Mouse (Mus musculus): ENCODE measurements around the gene Grik4. TPM values are rescaled to one million over a fixed set of nuclear protein-coding genes. Genes with fewer than 3 reads are reported as not detected.

The Grik4 gene
- total and polyA plus RNA-seq, 3 experiments, result not detected

DNA sequence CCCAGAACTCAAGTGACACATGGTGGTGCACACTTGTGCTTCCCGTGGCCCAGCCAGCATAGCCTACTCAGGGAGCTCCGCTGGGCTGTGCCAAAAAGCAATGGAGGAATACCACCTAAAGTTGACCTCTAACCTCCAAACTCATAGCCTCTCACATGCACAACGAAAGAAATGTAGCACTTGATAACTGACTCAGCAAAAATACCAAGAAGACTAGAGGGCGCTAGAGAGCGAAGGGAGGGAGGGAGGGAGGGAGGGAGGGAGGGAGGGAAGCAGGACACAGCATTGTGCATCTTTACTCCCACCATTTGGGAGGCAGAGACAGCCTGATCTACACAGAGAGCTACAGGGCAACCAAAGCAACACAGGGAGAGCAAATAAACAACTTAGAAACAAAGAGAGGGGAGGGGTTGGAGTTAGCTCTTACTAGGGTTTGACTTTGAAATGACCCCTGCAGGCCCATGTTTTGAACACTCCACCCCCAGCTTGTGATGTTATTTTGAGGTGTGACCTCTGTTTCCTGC is 185.5 kb downstream of the Grik4 start:
- Histone ChIP-seq H3K36me3 (replicated peaks in 1 of 2; ENCODE audit: control insufficient read depth in 1 of 2, insufficient read depth in 1 of 2, low read length in 1 of 2) (no peaks in the 10 kb centered on the region), H3K27ac (ENCODE audit: insufficient read depth, low read depth) (no peak overlapping the region), H3K4me3 (replicated peaks in 1 of 3; ENCODE audit: low read depth in 2 of 3, low read length in 2 of 3, poor library complexity in 1 of 3) (no peak overlapping the region), H3K4me1 (ENCODE audit: control insufficient read depth in 1 of 2, insufficient read depth in 2 of 2) (no peaks in the 10 kb centered on the region), H3K27me3 (replicated peaks) (peaks cover 94% of the 10 kb centered on the region), H3K9ac (ENCODE audit: insufficient read depth, low read depth) (no peak overlapping the region), H3K79me2 (replicated peaks; ENCODE audit: control insufficient read depth, extremely low read depth, insufficient read depth, poor library complexity, severe bottlenecking) (no peaks in the 10 kb centered on the region), H3K4me2 (ENCODE audit: insufficient read depth, low read depth, poor library complexity, severe bottlenecking) (no peak overlapping the region), H3K9me3 (replicated peaks; ENCODE audit: low read length) (no peaks in the 10 kb centered on the region)
- DNase-seq (ENCODE audit: extremely low read depth), result peak; percentile 2
- dilution Hi-C loops (cut with MboI; ENCODE audit: extremely low pct_ligation_motif_present, extremely low pct_unique_long_range_greater_than_20kb, low sequenced_read_pairs), result no loop called here
- in situ Hi-C loops (cut with MboI; ENCODE audit: low pct_ligation_motif_present, low pct_unique_long_range_greater_than_20kb, low sequenced_read_pairs), result no loop called here
- TF ChIP-seq E2F4 (IDR thresholded peaks at IDR 0.05; ENCODE audit: insufficient replicate concordance, low read depth, low read length), result no peak
- peak in 1 of 2 experiments; percentile 18; a peak in 1 of 4 replicates for TF ChIP-seq CTCF (conservative IDR thresholded peaks at IDR 0.05 in 1 of 2, IDR thresholded peaks at IDR 0.05 in 1 of 2; ENCODE audit: low read depth in 2 of 2, low read length in 2 of 2)
- no peak for TF ChIP-seq JUND (conservative IDR thresholded peaks at IDR 0.05; ENCODE audit: low read depth, low read length)
- peak; percentile 94 for TF ChIP-seq MAFK (IDR thresholded peaks at IDR 0.05; ENCODE audit: insufficient replicate concordance, low read length)
- TF ChIP-seq EP300 (IDR thresholded peaks at IDR 0.05; ENCODE audit: low read length), result no peak
- TF ChIP-seq USF2 (conservative IDR thresholded peaks at IDR 0.05; ENCODE audit: low read depth, low read length), result no peak
- no peak for TF ChIP-seq NELFE (IDR thresholded peaks at IDR 0.05; ENCODE audit: low read depth, low read length)
- no peak for TF ChIP-seq KAT2A (IDR thresholded peaks at IDR 0.05; ENCODE audit: insufficient replicate concordance, low read length)

DNA sequence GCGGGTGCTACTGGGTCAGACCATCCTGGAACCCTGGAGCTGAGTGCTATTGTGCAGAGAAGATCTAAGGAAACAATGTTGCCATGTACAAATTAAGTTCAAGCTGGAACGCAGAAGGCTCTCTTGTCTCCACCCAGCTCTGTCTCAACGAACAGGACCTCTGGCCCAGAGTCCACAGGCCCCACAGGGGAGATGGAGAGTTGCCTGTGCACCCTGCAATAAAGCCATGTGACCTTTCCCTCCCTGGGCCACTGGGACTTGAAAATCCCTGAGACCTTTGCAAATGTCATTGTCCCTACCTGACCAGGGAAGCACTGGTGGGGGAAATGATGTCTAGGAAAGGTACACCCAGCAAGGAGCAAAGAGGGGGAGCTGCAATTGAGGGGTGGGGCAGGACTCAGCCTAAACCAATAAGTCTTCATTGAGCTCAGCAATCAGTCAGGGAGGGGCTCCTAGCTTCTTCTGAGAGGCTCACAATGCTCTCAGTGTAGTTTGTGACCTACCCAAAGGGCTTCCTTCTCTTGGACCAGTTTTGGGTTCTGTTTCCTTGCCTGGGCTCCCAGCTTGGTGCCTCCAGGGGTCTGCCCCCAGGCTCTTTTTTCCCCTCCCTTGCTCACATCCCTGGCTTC is 187.2 kb downstream of the Grik4 start:
- no peak overlapping the region for H3K4me2 ChIP-seq (ENCODE audit: insufficient read depth, low read depth, poor library complexity, severe bottlenecking)
- DNase-seq (ENCODE audit: extremely low read depth), result no peak
- in situ Hi-C loops (cut with MboI; ENCODE audit: low pct_ligation_motif_present, low pct_unique_long_range_greater_than_20kb, low sequenced_read_pairs), result no loop called here
- H3K9ac ChIP-seq (ENCODE audit: insufficient read depth, low read depth), result no peak overlapping the region
- TF ChIP-seq MAZ (IDR thresholded peaks at IDR 0.05; ENCODE audit: low read depth, low read length), result no peak
- TF ChIP-seq POLR2A (IDR thresholded peaks at IDR 0.05; ENCODE audit: low read depth, low read length), result no peak
- TF ChIP-seq SMC3 (IDR thresholded peaks at IDR 0.05; ENCODE audit: low read depth, low read length), result no peak
- TF ChIP-seq SIN3A (IDR thresholded peaks at IDR 0.05; ENCODE audit: low read length), result no peak
- TF ChIP-seq POLR2AphosphoS2 (IDR thresholded peaks at IDR 0.05; ENCODE audit: low read depth, low read length), result no peak
- TF ChIP-seq CTCF (conservative IDR thresholded peaks at IDR 0.05 in 1 of 2, IDR thresholded peaks at IDR 0.05 in 1 of 2; ENCODE audit: low read depth in 2 of 2, low read length in 2 of 2), result no peak
- no peak overlapping the region for H3K27ac ChIP-seq (ENCODE audit: insufficient read depth, low read depth)
- no peaks in the 10 kb centered on the region for H3K9me3 ChIP-seq (replicated peaks; ENCODE audit: low read length)
- no peaks in the 10 kb centered on the region for H3K79me2 ChIP-seq (replicated peaks; ENCODE audit: control insufficient read depth, extremely low read depth, insufficient read depth, poor library complexity, severe bottlenecking)
- H3K4me3 ChIP-seq (replicated peaks in 1 of 3; ENCODE audit: low read depth in 2 of 3, low read length in 2 of 3, poor library complexity in 1 of 3), result no peak overlapping the region
- peaks cover 91% of the 10 kb centered on the region for H3K27me3 ChIP-seq (replicated peaks)
- H3K36me3 ChIP-seq (replicated peaks in 1 of 2; ENCODE audit: control insufficient read depth in 1 of 2, insufficient read depth in 1 of 2, low read length in 1 of 2), result no peaks in the 10 kb centered on the region
- dilution Hi-C loops (cut with MboI; ENCODE audit: extremely low pct_ligation_motif_present, extremely low pct_unique_long_range_greater_than_20kb, low sequenced_read_pairs), result no loop called here
- H3K4me1 ChIP-seq (ENCODE audit: control insufficient read depth in 1 of 2, insufficient read depth in 2 of 2), result no peaks in the 10 kb centered on the region

DNA sequence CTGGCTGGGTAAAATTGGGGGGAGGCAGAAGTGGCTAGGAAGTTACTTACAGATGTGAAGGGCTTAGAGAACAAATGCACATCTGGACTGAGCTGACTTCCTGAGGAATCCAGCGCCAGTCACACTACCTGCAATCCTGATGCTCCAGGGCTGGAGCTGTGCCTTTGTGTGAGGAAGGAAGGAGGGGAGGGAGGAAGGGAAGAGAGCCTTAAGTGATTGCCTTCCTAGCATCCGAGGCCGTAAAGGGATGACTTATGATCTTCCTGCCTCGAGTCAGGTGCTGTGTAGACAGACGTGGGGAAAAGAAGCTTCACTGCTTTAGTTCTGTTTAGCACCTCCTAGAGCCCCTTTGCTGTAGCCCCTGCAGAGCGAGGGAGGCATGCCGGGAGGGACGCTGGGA is 189.6 kb downstream of the Grik4 start:
- no peak overlapping the region for H3K4me3 ChIP-seq (replicated peaks in 1 of 3; ENCODE audit: low read depth in 2 of 3, low read length in 2 of 3, poor library complexity in 1 of 3)
- no peaks in the 10 kb centered on the region for H3K79me2 ChIP-seq (replicated peaks; ENCODE audit: control insufficient read depth, extremely low read depth, insufficient read depth, poor library complexity, severe bottlenecking)
- H3K27me3 ChIP-seq (replicated peaks), result peaks cover 87% of the 10 kb centered on the region
- H3K9ac ChIP-seq (ENCODE audit: insufficient read depth, low read depth), result no peak overlapping the region
- in situ Hi-C loops (cut with MboI; ENCODE audit: low pct_ligation_motif_present, low pct_unique_long_range_greater_than_20kb, low sequenced_read_pairs), result no loop called here
- no peaks in the 10 kb centered on the region for H3K36me3 ChIP-seq (replicated peaks in 1 of 2; ENCODE audit: control insufficient read depth in 1 of 2, insufficient read depth in 1 of 2, low read length in 1 of 2)
- TF ChIP-seq ZKSCAN1 (IDR thresholded peaks at IDR 0.05; ENCODE audit: borderline replicate concordance, low read depth, low read length), result no peak
- no peak overlapping the region for H3K27ac ChIP-seq (ENCODE audit: insufficient read depth, low read depth)
- H3K4me1 ChIP-seq (ENCODE audit: control insufficient read depth in 1 of 2, insufficient read depth in 2 of 2), result no peaks in the 10 kb centered on the region
- no peak overlapping the region for H3K4me2 ChIP-seq (ENCODE audit: insufficient read depth, low read depth, poor library complexity, severe bottlenecking)
- dilution Hi-C loops (cut with MboI; ENCODE audit: extremely low pct_ligation_motif_present, extremely low pct_unique_long_range_greater_than_20kb, low sequenced_read_pairs), result no loop called here
- H3K9me3 ChIP-seq (replicated peaks; ENCODE audit: low read length), result no peaks in the 10 kb centered on the region
- DNase-seq (ENCODE audit: extremely low read depth), result no peak

Data from CH12.LX (cell line).